Mouse (Mus musculus) small intestine, adult 2 months (tissue): ENCODE results near the gene Zgrf1. TPM values are rescaled to one million over a fixed set of nuclear protein-coding genes. Genes with fewer than 3 reads are reported as not detected.
A peak's percentile ranks its signal among the peaks of the same experiment; 100 is the strongest.

Source experiments
- H3K27ac ChIP-seq: fragments of 200-500 bp; 2 replicates; pipeline ENCODE4 v1.5.1; 2012; ENCODE audit warnings: low read depth, low read length, control low read depth, inconsistent platforms; ENCODE audit not compliant: insufficient read depth
- H3K27me3 ChIP-seq: fragments of 200-500 bp; 2 replicates; pipeline ENCODE4 v1.6.1; 2012; ENCODE audit warnings: mild to moderate bottlenecking, moderate library complexity, low read length, inconsistent platforms; ENCODE audit not compliant: control insufficient read depth, insufficient read depth
- H3K36me3 ChIP-seq: fragments of 200-500 bp; 2 replicates; pipeline ENCODE4 v1.6.1; 2012; ENCODE audit warnings: mild to moderate bottlenecking, low read length, control low read depth, inconsistent platforms; ENCODE audit not compliant: control insufficient read depth, insufficient read depth
- H3K4me1 ChIP-seq: fragments of 200-500 bp; 2 replicates; pipeline ENCODE4 v1.6.1; 2012; ENCODE audit warnings: low read length, inconsistent platforms, mixed read lengths; ENCODE audit not compliant: control insufficient read depth, insufficient read depth, insufficient read length
- H3K4me3 ChIP-seq: fragments of 200-500 bp; 2 replicates; pipeline ENCODE4 v1.5.1; 2012; ENCODE audit warnings: low read depth, mild to moderate bottlenecking, control low read depth, inconsistent platforms, low read length, moderate library complexity
- CTCF ChIP-seq: fragments of 200-500 bp; IDR thresholded peaks from 2 replicates; pipeline ENCODE4 v1.5.1; 2012; ENCODE audit warnings: low read depth, mild to moderate bottlenecking, control low read depth, inconsistent platforms, low read length, moderate library complexity, mixed read lengths; ENCODE audit not compliant: insufficient replicate concordance, insufficient read length; ENCODE audit errors: extremely low read depth
- POLR2A ChIP-seq: fragments of 200-500 bp; IDR thresholded peaks from 2 replicates; pipeline ENCODE4 v1.6.1; 2012; ENCODE audit warnings: low read depth, mild to moderate bottlenecking, control low read depth, inconsistent platforms, low read length, moderate library complexity
- WGBS: fragments of 180-500 bp; shearing (Covaris S2); methylation state at CpG from one replicate; pipeline ENCODE4 v1.1.7; 2018; 5-methylcytosine and 5-hydroxymethylcytosine counted together
- polyA plus RNA-seq: library from polyadenylated mRNA; depleted of rRNA; stranded (reverse); fragments of >200 nt; gene quantifications from 2 replicates; pipeline ENCODE4 v1.2.3, GENCODE M21; 2012

Gene Zgrf1
- polyA plus RNA-seq, 1 experiment = 0.24 TPM

DNA sequence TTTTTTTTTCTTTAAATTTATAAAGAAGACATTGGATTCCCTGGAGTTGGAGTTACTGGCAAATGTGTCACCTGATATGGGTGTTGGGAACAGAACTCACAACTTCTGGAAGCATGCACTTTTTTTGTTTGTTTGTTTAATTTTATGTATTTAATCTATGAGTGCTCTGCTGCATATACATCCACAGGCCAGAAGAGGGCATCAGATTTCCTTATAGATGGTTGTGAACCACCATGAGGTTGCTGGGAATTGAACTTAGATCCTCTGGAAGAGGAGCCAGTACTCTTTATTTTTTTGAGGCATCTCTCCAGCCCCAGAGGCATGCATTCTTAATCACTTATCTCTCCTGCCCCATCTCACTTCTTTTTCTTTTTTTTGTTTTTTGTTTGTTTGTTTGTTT is 4.9 kb downstream of the Zgrf1 start:
- H3K36me3 ChIP-seq = peaks cover 9% of the 10 kb centered on the region

DNA sequence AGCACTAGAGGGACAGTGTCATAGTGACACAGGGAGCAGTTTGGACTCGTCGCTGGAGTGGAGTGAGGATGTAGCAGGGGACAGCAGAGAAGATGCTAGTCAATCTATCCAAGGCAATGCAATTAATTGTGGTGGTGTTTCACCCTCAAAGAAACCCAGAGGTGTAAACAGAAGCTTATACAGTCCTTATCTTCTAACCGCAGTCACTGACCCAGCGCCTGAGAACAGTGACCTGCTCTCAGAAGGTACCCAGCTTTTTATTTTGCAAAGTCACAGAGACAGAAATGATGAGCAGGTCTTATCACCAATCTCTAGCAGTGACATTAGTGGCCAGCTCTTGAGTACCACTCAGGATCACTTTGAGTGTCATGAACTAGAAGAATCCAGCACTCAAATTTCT is 9.7 kb downstream of the Zgrf1 start:
- Histone ChIP-seq H3K36me3 (peaks cover 7% of the 10 kb centered on the region), H3K4me1 (no peaks in the 10 kb centered on the region), H3K4me3 (no peak overlapping the region), H3K27ac (no peak overlapping the region), H3K27me3 (no peaks in the 10 kb centered on the region)
- TF ChIP-seq POLR2A (no peak), CTCF (no peak)
- 89% methylated on average over 4 of the region's 4 CpGs for WGBS

More for the DNA sequence above, 4.9 kb downstream of the Zgrf1 start:
- no peaks in the 10 kb centered on the region for H3K27me3 ChIP-seq
- no peaks in the 10 kb centered on the region for H3K4me1 ChIP-seq
- H3K4me3 ChIP-seq = no peak overlapping the region
- TF ChIP-seq CTCF = no peak
- no peak for TF ChIP-seq POLR2A
- no peak overlapping the region for H3K27ac ChIP-seq

DNA sequence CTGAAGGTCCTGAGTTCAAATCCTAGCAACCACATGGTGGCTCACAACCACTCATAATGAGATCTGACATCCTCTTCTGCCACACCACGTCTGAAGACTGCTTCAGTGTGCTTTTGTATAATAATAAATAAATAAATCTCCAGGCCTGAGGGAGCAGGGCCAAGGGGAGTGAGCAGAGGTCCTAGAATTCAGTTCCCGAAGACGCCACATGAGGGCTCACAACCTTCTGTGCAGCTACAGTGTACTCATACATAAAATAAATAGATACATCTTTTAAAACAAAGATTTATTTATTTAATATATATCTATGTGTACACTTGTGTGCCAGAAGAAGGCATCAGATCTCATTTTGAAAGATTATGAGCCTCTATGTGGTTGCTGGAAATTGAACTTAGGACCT is 11.8 kb downstream of the Zgrf1 start:
- peaks cover 4% of the 10 kb centered on the region for H3K36me3 ChIP-seq

DNA sequence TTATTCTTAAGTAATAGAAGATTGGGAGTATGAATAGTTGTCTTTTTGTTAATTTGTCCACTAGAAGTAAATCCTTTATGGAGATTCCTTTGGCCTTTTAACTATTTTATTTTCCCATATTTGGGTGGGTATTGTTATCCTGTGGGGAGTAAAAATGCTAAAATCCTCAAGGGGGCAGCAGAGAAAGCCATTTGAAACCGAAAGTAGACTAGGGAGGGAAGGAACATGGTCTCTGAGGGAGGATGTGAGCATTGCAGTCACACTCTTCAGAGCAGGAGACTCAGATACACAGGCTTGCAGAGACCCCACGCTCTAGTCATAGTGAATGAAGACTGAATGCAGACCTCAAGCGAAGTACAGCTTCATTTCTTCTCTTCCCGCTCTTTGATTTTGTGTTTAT is 19.3 kb downstream of the Zgrf1 start:
- Histone ChIP-seq H3K27me3 (no peaks in the 10 kb centered on the region), H3K27ac (no peak overlapping the region), H3K4me1 (no peaks in the 10 kb centered on the region), H3K4me3 (no peak overlapping the region), H3K36me3 (peaks cover 2% of the 10 kb centered on the region; the same call in 1 of the 2 replicates)
- TF ChIP-seq CTCF (no peak), POLR2A (no peak)
- WGBS = 66% methylated on average over 4 of the region's 4 CpGs

More for the DNA sequence above, 11.8 kb downstream of the Zgrf1 start:
- Histone ChIP-seq H3K27me3 (no peaks in the 10 kb centered on the region), H3K4me3 (no peak overlapping the region), H3K4me1 (no peaks in the 10 kb centered on the region), H3K27ac (no peak overlapping the region)
- no peak for TF ChIP-seq POLR2A
- TF ChIP-seq CTCF = no peak
- 75% methylated on average over 3 of the region's 3 CpGs for WGBS

- no peaks in the 10 kb centered on the region for H3K4me1 ChIP-seq
- peaks cover 3% of the 10 kb centered on the region; the same call in 1 of the 2 replicates for H3K36me3 ChIP-seq
- WGBS = 64% methylated on average over 1 of the region's 1 CpGs
- no peak overlapping the region for H3K27ac ChIP-seq
- H3K27me3 ChIP-seq = no peaks in the 10 kb centered on the region
- TF ChIP-seq CTCF (no peak), POLR2A (no peak)
- no peak overlapping the region for H3K4me3 ChIP-seq
Measured at GRCm38 (mm10) chr3:127597136-127597535, 43.8 kb downstream of the Zgrf1 start.

DNA sequence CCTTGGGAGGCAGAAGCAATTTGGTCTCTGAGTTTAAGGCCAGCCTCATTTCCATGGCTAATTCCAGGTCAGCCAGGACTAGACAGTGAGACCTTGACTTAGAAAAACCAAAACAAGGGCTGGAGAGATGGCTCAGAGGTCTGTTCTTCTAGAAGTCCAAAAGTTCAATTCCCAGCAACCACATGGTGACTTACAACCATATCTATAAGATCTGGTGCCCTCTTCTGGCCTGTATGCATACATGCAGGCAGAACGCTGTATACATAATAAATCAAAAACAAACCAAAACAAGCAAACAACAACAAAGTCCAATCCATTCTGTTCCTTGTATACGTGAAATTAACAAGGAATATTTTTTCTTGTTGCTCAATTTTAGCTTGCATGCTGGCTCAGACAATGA is 54.8 kb downstream of the Zgrf1 start:
- no peaks in the 10 kb centered on the region for H3K4me1 ChIP-seq
- no peak overlapping the region for H3K4me3 ChIP-seq
- TF ChIP-seq POLR2A (no peak), CTCF (no peak)
- H3K27me3 ChIP-seq = no peaks in the 10 kb centered on the region
- H3K27ac ChIP-seq = no peak overlapping the region
- H3K36me3 ChIP-seq = peaks cover 4% of the 10 kb centered on the region
- 82% methylated on average over 2 of the region's 2 CpGs for WGBS

- Histone ChIP-seq H3K27ac (no peak overlapping the region), H3K36me3 (no peaks in the 10 kb centered on the region), H3K27me3 (peaks cover 42% of the 10 kb centered on the region), H3K4me1 (peaks cover 4% of the 10 kb centered on the region; the same call in 1 of the 2 replicates), H3K4me3 (peak overlapping the region; percentile 42)
- WGBS = 2% methylated on average over 36 of the region's 36 CpGs
- TF ChIP-seq POLR2A (no peak), CTCF (peak; percentile 76)
Measured at GRCm38 (mm10) chr3:127625296-127625695, 72.0 kb downstream of the Zgrf1 start.

DNA sequence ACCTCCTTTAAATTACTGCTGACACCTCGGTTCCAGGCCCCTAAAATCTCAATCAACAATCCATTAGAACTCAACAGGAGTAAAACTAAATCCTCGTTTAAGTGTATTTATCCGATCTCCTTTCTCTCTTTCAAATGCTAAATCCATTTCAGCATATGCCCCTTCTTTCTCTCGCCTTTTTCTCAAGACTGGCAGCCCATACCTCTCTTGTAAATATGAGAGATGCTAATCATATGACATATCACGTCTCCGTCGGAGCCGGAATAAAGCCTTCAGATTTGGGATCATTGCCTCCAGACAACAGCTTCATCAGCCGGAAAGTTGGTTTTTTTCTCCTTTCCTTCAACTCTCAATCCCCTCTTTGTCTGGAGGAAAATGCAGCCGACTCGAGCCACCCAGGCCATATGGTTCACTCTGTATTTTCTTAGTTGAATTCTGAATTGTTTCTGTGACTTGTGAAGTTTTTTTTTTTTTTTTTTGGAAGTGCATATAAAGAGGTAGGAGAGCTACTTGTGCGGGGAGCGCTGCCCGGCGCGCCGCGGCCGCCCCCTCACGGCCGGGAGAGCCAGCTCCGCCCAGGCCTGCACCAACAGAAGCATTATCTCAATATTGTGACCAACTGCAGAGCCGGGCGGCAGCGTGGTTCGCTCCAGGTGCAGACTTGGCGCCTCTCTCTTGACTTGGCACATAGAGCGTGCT is 72.6 kb downstream of the Zgrf1 start:
- H3K27ac ChIP-seq = no peak overlapping the region
- no peak for TF ChIP-seq POLR2A
- no peak for TF ChIP-seq CTCF
- H3K36me3 ChIP-seq = no peaks in the 10 kb centered on the region
- 3% methylated on average over 28 of the region's 28 CpGs for WGBS
- H3K4me3 ChIP-seq = peak overlapping the region; percentile 42
- H3K4me1 ChIP-seq = peaks cover 4% of the 10 kb centered on the region; the same call in 1 of the 2 replicates
- peaks cover 47% of the 10 kb centered on the region for H3K27me3 ChIP-seq
